Mouse (Mus musculus): Measurements from ENCODE around the gene Ugt1a10. TPM values are rescaled to one million over a fixed set of nuclear protein-coding genes. Genes with fewer than 3 reads are reported as not detected.
"Not testable (repeated sequence)": the region's sequence is repeated elsewhere in the genome, so short reads cannot be mapped to it uniquely, and the experiment has no call there.

Gene Ugt1a10
- polyA plus RNA-seq, 1 experiment = not detected

GRCm38 (mm10) chr1:88104667-88105430, 49.7 kb downstream of the Ugt1a10 start:
- TF ChIP-seq CTCF (IDR thresholded peaks at IDR 0.05; ENCODE audit: borderline replicate concordance, extremely low read depth, insufficient read depth, insufficient read length) (no peak), POLR2A (IDR thresholded peaks at IDR 0.05; ENCODE audit: borderline replicate concordance, extremely low read depth, insufficient read depth, insufficient read length, poor library complexity, severe bottlenecking) (no peak)
- DNase-seq (ENCODE audit: low read depth) = no peak

DNA sequence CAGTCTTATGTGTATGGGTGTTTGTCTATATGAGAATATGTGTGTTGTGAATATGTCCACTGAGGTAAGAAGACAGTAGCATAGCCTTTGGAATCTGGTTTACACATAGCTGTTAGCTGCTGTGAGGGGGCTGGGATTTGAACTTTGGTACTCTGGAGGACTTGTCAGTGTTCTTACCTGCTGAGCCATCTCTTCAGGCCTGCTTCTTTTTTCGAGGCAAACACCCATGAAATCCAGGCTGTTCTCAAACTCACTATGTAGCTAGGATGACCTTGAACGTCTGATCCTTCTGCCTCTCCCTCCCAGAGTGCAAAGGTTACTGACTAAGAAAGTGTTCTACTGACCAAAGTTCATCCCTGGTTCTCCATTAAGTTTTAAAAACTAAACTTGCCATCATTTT, 50.5 kb downstream of the Ugt1a10 start:
- TF ChIP-seq POLR2A (IDR thresholded peaks at IDR 0.05; ENCODE audit: borderline replicate concordance, extremely low read depth, insufficient read depth, insufficient read length, poor library complexity, severe bottlenecking) (no peak), CTCF (IDR thresholded peaks at IDR 0.05; ENCODE audit: borderline replicate concordance, extremely low read depth, insufficient read depth, insufficient read length) (no peak)
- DNase-seq (ENCODE audit: low read depth) = no peak

DNA sequence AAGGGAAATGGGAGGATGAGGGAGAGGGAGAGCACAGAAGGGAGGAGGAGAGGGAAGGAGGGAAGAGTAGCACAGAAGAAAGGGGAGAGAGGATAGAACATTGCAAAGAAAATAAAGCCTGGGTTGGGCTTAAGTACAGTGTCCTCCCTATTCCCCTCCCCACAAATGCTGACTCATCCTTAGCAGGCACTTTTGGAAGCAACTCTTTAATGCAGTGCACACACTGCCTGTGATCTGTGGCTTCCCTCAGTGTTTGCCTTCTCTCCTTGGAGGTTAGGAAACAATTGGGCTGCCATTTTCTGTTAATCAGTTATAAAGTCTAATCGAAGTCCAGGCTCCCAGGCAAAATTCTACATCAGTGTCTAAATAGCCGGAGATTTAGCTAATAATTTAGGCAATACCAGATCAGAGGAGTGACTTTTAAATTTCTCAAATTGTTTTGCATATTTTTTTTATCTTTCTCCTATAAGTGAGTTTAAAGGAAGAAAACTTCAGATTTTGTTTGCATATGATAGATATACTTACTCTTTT, 53.9 kb downstream of the Ugt1a10 start:
- DNase-seq (ENCODE audit: low read depth) = not testable (repeated sequence)

GRCm38 (mm10) chr1:88109604-88110003, 54.4 kb downstream of the Ugt1a10 start:
- DNase-seq (ENCODE audit: low read depth) = not testable (repeated sequence)

GRCm38 (mm10) chr1:88112769-88113168, 57.6 kb downstream of the Ugt1a10 start:
- not testable (repeated sequence) for DNase-seq (ENCODE audit: low read depth)

DNA sequence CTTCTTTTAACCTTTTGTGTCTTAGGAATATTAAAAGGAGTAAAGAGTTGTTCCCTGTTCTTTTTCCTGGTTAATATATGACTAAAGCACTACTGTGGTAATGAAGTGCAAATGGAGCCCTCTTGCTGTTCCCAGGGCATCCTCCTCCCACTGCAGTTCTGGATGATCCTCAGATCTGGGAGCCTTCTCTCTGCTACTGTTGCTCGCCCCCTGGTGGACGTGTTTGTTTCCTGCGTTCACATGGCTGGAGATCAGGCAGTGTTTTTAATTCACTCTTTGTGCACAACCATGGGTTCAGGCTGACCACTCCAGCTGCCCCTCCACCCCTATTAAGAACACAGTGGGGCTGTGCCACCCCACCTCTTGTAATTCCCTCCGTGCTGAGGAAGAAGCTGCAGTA, 65.4 kb downstream of the Ugt1a10 start:
- not testable (repeated sequence) for DNase-seq (ENCODE audit: low read depth)

DNA sequence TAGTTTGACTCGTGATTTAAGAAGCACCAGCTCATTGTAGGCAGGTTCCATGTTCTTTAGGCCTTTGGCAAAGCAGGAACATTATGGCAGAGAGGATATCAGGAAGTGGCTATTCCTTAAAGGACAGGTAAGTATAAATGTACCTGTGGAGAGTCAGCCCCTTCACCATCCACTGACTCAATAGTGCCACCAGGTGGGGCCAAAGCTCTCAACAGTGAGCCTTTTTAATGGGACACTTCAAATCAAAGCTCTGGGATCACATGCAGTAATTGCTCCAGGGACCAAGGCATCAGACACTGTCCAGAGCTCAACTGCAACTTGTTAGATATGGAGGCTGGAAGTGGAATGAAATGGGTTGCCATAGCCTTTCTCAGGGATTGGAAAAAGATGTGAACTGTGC, 66.3 kb downstream of the Ugt1a10 start:
- TF ChIP-seq CTCF (IDR thresholded peaks at IDR 0.05; ENCODE audit: borderline replicate concordance, extremely low read depth, insufficient read depth, insufficient read length) = peak; percentile 0; the same call in 1 of the 2 replicates
- DNase-seq (ENCODE audit: low read depth) = not testable (repeated sequence)

GRCm38 (mm10) chr1:88125827-88126360, 70.7 kb downstream of the Ugt1a10 start:
- not testable (repeated sequence) for DNase-seq (ENCODE audit: low read depth)

DNA sequence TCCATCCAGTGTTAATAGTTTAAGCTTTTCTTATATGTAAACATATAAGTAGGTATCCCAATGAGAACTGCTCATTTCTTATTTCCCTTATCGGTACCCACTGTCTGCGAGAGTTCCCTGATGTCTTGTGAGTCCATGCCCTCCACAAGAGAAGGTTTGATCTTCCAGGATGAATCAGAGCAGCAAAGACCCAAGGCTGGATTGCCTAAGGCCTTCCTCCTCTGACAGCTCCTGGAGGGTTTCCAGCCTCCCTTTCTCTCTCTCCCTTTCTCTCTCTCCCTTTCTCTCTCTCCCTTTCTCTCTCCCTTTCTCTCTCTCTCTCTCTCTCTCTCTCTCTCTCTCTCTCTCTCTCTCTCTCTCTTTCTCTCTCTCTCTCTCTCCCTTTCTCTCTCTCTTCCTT, 73.9 kb downstream of the Ugt1a10 start:
- not testable (repeated sequence) for DNase-seq (ENCODE audit: low read depth)

- DNase-seq (ENCODE audit: low read depth) = not testable (repeated sequence)
Observed at GRCm38 (mm10) chr1:88130223-88130622, 75.0 kb downstream of the Ugt1a10 start.

GRCm38 (mm10) chr1:88133908-88134456, 78.8 kb downstream of the Ugt1a10 start:
- peak; percentile 50 for DNase-seq (ENCODE audit: low read depth)
- TF ChIP-seq CTCF (IDR thresholded peaks at IDR 0.05; ENCODE audit: borderline replicate concordance, extremely low read depth, insufficient read depth, insufficient read length) = no peak

- DNase-seq (ENCODE audit: low read depth) = peak; percentile 83
Observed at GRCm38 (mm10) chr1:88134457-88135011, 79.3 kb downstream of the Ugt1a10 start, which contains the start of gene Ugt1a6a. Gene Ugt1a6a, plus strand, starts transcription at chr1:88134809.

- DNase-seq (ENCODE audit: low read depth) = peak; percentile 20
Observed at GRCm38 (mm10) chr1:88135229-88135904, 80.2 kb downstream of the Ugt1a10 start.

DNA sequence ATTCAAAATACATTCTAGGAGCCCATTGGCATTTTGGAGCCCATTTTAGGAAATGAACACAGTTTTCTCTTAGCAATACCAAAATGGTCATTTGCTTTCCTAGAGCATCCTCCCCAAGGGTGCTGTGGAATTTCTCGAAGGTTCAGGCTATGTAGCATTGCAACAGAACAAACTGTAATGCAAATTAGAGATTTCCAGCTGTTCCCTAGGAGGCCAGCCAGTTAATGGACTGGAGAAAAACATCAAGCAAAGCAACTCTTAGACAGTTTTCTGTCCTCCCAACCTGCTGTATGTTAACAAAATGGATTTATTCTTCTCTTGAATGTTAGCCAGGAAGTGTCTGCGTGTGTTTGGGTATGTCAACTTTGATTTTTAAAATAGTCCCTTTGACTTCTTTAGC, 81.5 kb downstream of the Ugt1a10 start:
- no peak for DNase-seq (ENCODE audit: low read depth)
- TF ChIP-seq POLR2A (IDR thresholded peaks at IDR 0.05; ENCODE audit: borderline replicate concordance, extremely low read depth, insufficient read depth, insufficient read length, poor library complexity, severe bottlenecking) (no peak), CTCF (IDR thresholded peaks at IDR 0.05; ENCODE audit: borderline replicate concordance, extremely low read depth, insufficient read depth, insufficient read length) (no peak)

All from brain, embryonic 14.5 days (tissue).